Mouse (Mus musculus) lung, adult 2 months (tissue): ENCODE results near the gene Afdn.

ENCODE experiments used
- CTCF ChIP-seq: fragments of 200-500 bp; IDR thresholded peaks from 2 replicates; pipeline ENCODE4 v1.5.1; 2011; ENCODE audit warnings: mild to moderate bottlenecking, low read length, control low read depth; ENCODE audit not compliant: insufficient read depth
- POLR2A ChIP-seq: fragments of 200-500 bp; IDR thresholded peaks from 2 replicates; pipeline ENCODE4 v1.6.1; 2011; ENCODE audit warnings: low read depth, mild to moderate bottlenecking, control low read depth, low read length, borderline replicate concordance; ENCODE audit errors: extremely low read depth

- no peak for TF ChIP-seq CTCF
- no peak for TF ChIP-seq POLR2A
Measured at GRCm38 (mm10) chr17:13907082-13907481, 146.7 kb downstream of the Afdn start.
